Mouse (Mus musculus) embryo, embryonic 9.5 days (tissue): ENCODE data around the gene Rassf1.
A peak's percentile ranks its signal among the peaks of the same experiment; 100 is the strongest.
"Not testable (repeated sequence)": the region's sequence is repeated elsewhere in the genome, so short reads cannot be mapped to it uniquely, and the experiment has no call there.

Experiments
- DNase-seq: peaks from one replicate; pipeline ENCODE4 v3.0.0-alpha.2; 2017; ENCODE audit errors: extremely low spot score

Rassf1 gene

GRCm38 (mm10) chr9:107555701-107556100 is 4.3 kb downstream of the Rassf1 start:
- no peak for DNase-seq

- no peak for DNase-seq
These were observed 5.0 kb downstream of the Rassf1 start for GRCm38 (mm10) chr9:107556346-107556745.

- DNase-seq: peak; percentile 90
These were observed 11.8 kb downstream of the Rassf1 start, which contains the start of gene Tusc2 for GRCm38 (mm10) chr9:107563029-107563581. Tusc2 (plus strand) TSS chr9:107563255.

DNA sequence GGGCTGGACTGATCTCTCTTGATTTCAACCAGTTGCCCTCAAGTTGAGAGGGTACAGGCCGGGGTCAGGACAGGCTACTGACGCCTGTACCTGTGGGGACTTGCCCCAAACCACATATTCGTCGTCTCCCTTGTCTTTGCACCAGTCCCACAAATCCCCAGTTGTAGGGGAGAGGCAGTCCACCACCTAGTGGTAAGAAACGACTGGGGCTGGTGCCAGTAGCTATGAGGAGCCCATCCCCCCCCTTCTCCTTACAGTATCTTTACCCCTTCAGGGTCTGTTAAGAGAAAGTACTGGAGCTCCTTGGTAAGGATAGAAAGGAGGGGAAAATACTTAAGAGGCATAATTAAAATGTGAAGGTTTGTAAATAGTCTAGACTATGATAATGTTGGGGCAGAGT is 14.2 kb downstream of the Rassf1 start:
- DNase-seq: not testable (repeated sequence)

DNA sequence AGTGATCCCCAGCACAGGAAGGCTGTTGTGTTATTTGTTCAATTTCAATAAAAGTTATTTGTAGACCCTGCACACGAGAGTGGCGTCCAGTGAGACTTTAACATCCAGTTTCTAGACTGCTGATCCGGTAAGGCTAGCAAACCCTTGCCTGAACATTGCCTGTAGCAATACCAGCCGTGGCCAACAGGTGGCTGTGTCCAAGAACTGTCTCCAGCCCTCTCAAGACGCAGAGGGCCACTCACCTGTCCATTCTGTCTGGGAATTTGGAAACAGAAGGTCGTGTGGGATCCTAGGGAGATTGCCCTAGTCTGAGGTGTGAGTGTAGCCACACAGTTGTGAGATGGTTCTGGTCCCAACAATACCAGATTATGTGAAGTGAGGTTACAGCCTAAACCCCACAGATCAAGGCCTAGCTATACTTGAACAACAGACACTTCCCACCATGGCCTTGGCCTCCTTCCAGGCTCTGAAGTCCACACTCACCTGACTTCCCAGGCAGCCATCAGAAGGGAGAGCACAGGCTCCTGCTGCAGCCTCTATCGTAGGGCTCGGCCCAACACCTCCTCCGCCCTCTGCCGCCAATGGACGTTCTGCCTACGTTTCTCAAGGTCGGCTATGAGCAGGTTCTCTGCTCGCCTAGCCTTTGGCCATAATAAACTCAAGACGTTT is 14.8 kb downstream of the Rassf1 start:
- DNase-seq: peak; percentile 77

- DNase-seq: no peak
These were observed 15.5 kb downstream of the Rassf1 start for GRCm38 (mm10) chr9:107566855-107567254.

- DNase-seq: peak; percentile 48
These were observed 16.5 kb downstream of the Rassf1 start, which contains the start of gene Hyal2 for GRCm38 (mm10) chr9:107567702-107568319. Hyal2 (plus strand) TSS chr9:107567945.

DNA sequence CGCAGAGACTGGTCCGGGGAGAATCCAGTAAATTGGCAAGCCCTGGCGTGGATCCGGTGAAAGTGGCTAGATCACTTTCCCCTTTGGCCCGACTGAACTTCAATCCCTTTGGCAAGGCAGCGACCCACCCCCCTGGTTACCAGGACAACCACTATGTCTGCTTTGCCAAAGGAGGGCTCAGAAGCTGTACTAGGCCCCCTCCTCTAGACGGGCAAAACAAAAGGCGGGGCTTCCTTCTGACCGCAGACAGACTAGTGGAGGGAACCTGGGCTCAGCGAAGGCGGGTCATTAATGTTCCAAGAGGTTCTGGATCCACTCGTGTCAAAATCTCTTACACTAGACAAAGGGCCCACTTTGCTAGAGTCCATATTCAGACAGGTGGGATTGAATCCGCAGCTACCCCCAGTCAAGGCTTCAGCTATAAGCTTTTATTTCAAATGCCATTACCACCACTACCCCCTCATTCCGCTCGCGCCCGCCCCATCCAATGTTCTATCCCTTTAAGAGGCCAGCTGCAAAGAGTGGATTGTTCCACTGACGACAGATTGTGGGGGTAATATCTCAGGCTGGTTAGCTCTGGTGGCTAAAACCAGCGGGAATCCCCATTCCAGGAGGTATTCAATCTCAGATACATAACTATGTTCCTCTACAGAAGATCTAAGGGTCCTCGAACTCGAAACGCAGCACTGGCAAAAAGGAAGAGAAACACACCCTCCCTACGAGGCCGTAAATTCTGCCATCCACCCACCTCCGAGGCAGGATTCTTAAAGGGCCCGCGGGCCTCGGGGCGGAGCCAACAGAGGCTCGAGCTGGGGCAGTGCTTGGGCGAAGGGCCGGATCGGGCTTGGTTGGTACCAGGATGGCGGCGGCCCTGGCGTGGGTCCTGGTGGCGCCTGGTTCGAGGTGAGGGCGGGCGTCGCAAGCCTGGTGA is 17.2 kb downstream of the Rassf1 start:
- peak; percentile 91 for DNase-seq

GRCm38 (mm10) chr9:107569270-107569669 is 17.9 kb downstream of the Rassf1 start:
- DNase-seq: no peak

- DNase-seq: no peak
These were observed 18.7 kb downstream of the Rassf1 start for GRCm38 (mm10) chr9:107570016-107570415.

GRCm38 (mm10) chr9:107570845-107571244 is 19.5 kb downstream of the Rassf1 start:
- DNase-seq: no peak

- DNase-seq: no peak
These were observed 20.4 kb downstream of the Rassf1 start for GRCm38 (mm10) chr9:107571534-107572326.

- no peak for DNase-seq
These were observed 20.9 kb downstream of the Rassf1 start for GRCm38 (mm10) chr9:107572327-107572662.

DNA sequence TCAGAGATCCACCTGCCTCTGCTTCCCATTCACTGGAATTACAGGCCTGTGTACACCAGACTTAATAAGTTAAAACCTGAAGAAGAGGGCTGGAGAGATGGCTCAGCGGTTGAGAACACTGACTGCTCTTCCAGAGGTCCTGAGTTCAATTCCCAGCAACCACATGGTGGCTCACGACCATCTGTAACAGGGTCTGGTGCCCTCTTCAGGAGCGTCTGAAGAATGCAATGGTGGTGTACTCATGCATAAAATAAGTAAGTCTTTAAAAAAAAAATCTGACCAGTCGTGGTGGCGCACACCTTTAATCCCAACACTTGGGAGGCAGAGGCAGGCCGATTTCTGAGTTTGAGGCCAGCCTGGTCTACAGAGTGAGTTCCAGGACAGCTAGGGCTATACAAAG is 22.4 kb downstream of the Rassf1 start:
- not testable (repeated sequence) for DNase-seq

GRCm38 (mm10) chr9:107575579-107576356 is 24.4 kb downstream of the Rassf1 start:
- DNase-seq: no peak

DNA sequence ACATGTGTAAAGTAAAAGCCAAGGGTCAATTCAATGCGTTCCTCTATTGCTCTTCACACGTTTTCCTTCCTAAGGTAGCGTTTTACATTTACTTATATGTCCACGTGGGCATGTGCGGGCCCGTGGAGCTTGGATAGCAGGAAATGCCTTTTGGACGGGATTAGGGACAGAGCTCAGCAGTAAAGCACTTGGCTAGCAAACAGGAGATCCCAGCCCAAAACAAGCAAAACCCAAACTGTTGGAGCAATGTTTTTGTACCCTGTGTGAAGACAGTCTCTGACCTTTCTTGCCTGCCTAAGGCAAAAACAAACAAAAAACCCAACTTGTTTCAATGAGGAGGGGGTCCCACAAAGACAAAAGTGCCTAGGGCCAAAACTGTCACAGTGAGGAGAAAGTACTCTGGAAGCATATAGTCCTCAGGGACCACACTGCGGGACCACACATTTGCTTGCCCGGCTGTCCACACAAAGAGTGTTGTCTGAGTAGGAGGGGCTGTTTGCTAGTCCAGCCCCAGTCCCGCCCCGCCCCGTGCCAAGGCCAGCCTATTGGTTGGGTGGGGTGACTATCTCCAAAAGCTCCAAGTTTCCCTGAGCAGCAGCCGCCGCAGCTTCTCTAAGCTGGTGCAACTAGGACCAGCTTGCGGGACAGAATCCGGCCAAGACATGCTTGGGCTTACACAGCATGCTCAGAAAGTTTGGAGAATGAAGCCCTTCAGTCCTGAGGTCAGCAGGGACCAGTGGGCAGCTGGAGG is 25.2 kb downstream of the Rassf1 start, which contains the start of gene Hyal1:
Hyal1 (plus strand) TSS at position 571 of the 751 bp plus-strand sequence.
- peak; percentile 87 for DNase-seq

DNA sequence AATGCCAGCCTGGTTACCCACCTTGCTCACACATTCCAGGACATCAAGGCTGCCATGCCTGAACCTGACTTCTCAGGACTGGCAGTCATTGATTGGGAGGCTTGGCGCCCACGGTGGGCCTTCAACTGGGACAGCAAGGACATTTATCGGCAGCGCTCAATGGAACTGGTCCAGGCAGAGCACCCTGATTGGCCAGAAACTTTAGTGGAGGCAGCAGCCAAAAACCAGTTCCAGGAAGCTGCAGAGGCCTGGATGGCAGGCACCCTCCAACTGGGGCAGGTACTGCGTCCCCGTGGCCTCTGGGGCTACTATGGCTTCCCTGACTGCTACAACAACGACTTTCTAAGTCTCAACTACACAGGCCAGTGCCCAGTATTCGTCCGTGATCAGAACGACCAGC is 26.5 kb downstream of the Rassf1 start:
- DNase-seq: no peak

- DNase-seq: no peak
These were observed 27.2 kb downstream of the Rassf1 start, which contains the start of gene Naa80 for GRCm38 (mm10) chr9:107578587-107578986. Naa80 (plus strand) TSS chr9:107578887.
